ENCODE assay signal across 11 mouse cellular contexts in the genomic region with DNA sequence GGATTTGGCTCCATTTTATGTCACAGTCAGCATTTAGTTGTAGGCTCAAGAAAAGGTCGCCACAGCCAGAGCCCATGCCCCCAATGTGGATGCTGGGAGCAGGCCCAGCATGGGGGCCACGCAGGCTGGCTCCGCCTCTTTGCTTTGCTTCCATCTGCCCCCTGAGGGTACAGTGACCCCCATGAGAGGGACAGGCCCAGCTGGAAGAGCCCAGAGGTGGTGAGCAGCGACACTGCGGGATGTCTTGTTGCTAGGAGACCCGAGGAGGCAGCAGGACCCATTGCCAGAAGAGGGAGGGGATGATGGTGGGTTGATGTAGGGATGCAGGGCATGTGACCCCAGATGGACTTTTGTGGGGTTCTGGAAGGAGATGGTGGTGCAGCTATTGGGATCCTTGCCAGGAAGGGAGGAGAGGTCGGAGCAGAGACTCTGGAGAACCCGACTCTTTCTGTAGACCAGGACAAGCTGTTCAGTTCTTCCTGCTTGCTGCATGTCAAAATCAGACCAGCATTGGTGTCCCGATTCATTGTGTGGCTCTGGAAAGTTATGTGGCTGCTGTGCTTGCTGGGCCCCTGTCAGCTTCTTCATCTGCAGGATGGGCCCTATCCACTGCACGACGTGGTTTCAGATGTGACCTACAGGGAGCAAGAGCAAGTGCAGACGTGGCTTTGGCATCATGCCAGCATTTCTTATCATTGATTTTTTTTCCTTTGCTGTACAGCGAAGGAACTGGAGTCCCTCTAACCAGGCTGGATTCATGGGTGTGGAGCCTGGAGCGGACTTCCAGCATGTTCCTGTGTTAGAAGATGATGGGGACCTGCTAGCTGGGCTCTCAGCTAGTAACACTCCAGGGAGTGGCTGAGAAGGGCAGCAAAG. TPM values are rescaled to one million over a fixed set of nuclear protein-coding genes. Genes with fewer than 3 reads are reported as not detected.
A peak's percentile ranks its signal among the peaks of the same experiment; 100 is the strongest.
DNase-seq lines count a peak whose midpoint lies in the region; ATAC-seq and TF ChIP-seq lines count a peak whose summit lies in the region.
"Had no signal": no experiment of that assay in that cellular context is flagged by ENCODE, and none has a peak within 500 bp of the region (broad histone marks: within the 10 kb centered on the region; RNA-seq: fewer than 3 reads in every experiment).

No protein-coding gene starts in this region.

- H3K36me3 ChIP-seq in kidney, embryonic 15.5 days = no peaks in the 10 kb centered on the region
- H3K36me3 ChIP-seq in stomach, postnatal 0 days (ENCODE audit: control insufficient read depth, insufficient read depth, low read length) = no peaks in the 10 kb centered on the region
- H3K36me3 ChIP-seq: embryonic facial prominence, embryonic 13.5 days; limb, embryonic 13.5 days had no signal

- no peak for TF ChIP-seq EP300 in stomach, postnatal 0 days (optimal IDR thresholded peaks at IDR 0.05)

- no peak for TF ChIP-seq CTCF in cerebellum, adult 2 months (IDR thresholded peaks at IDR 0.05; ENCODE audit: borderline replicate concordance, insufficient read depth, low read depth, low read length)
- no peak for TF ChIP-seq CTCF in stomach, postnatal 0 days (IDR thresholded peaks at IDR 0.05; ENCODE audit: low read depth)

- no peaks in the 10 kb centered on the region for H3K27me3 ChIP-seq in cerebellum, adult 2 months (ENCODE audit: control insufficient read depth, insufficient read depth, low read length)
- no peaks in the 10 kb centered on the region for H3K27me3 ChIP-seq in kidney, embryonic 15.5 days
- no peaks in the 10 kb centered on the region for H3K27me3 ChIP-seq in stomach, postnatal 0 days (ENCODE audit: control insufficient read depth, insufficient read depth, low read length)
- H3K27me3 ChIP-seq: embryonic facial prominence, embryonic 13.5 days; limb, embryonic 13.5 days had no signal

- no peak overlapping the region for H3K4me2 ChIP-seq in kidney, embryonic 15.5 days
- no peak overlapping the region for H3K4me2 ChIP-seq in stomach, postnatal 0 days (replicated peaks; ENCODE audit: low read depth)
- H3K4me2 ChIP-seq: embryonic facial prominence, embryonic 13.5 days; limb, embryonic 13.5 days had no signal

- 48% methylated on average over 14 of the region's 14 CpGs for WGBS in cerebellum, adult 2 months
- WGBS in kidney, embryonic 15.5 days = 46% methylated on average over 14 of the region's 14 CpGs
- WGBS in stomach, postnatal 0 days = 46% methylated on average over 14 of the region's 14 CpGs

- H3K9ac ChIP-seq in kidney, embryonic 15.5 days = no peak overlapping the region
- no peak overlapping the region for H3K9ac ChIP-seq in stomach, postnatal 0 days (ENCODE audit: low read length)
- H3K9ac ChIP-seq: embryonic facial prominence, embryonic 13.5 days; limb, embryonic 13.5 days had no signal

- DNase-seq in cerebellum, adult 2 months = peak; percentile 29 to 37
- DNase-seq in cerebellum, adult 18-20 months = no peak
- DNase-seq in kidney, adult 18-20 months = no peak
- peak; percentile 63 for DNase-seq in retina, postnatal 1 day
- no peak for DNase-seq in retina, embryonic 14.5 days (ENCODE audit: low spot score)
- peak; percentile 76 for DNase-seq in stomach, postnatal 0 days (ENCODE audit: low spot score)
- no peak for DNase-seq in T-cell, adult 2 months (ENCODE audit: low spot score)

- no peak overlapping the region for H3K4me3 ChIP-seq in cerebellum, adult 2 months (replicated peaks; ENCODE audit: insufficient read depth, low read depth, low read length)
- H3K4me3 ChIP-seq in kidney, embryonic 15.5 days (replicated peaks) = no peak overlapping the region
- no peak overlapping the region for H3K4me3 ChIP-seq in stomach, postnatal 0 days (ENCODE audit: low read depth, low read length)
- H3K4me3 ChIP-seq: embryonic facial prominence, embryonic 13.5 days; limb, embryonic 13.5 days had no signal

- no peak for TF ChIP-seq POLR2A in cerebellum, adult 2 months (IDR thresholded peaks at IDR 0.05; ENCODE audit: borderline replicate concordance, insufficient read depth, low read length)

- H3K4me1 ChIP-seq in cerebellum, adult 2 months (ENCODE audit: control insufficient read depth, insufficient read depth, low read length) = peaks cover 18% of the 10 kb centered on the region
- H3K4me1 ChIP-seq in kidney, embryonic 15.5 days = peaks cover 10% of the 10 kb centered on the region
- H3K4me1 ChIP-seq in stomach, postnatal 0 days (replicated peaks; ENCODE audit: control insufficient read depth, insufficient read depth) = no peaks in the 10 kb centered on the region; the same call in 1 of the 2 replicates

- 0 out of 2 replicates have a peak, but pooled peaks have one; percentile 49 for ATAC-seq in kidney, embryonic 15.5 days (replicated peaks; ENCODE audit: low FRiP score)
- peak; percentile 68 for ATAC-seq in stomach, postnatal 0 days (ENCODE audit: low FRiP score, low TSS enrichment)

- no peak overlapping the region for H3K27ac ChIP-seq in cerebellum, adult 2 months (ENCODE audit: insufficient read depth, low read length)
- no peak overlapping the region for H3K27ac ChIP-seq in kidney, embryonic 15.5 days
- no peak overlapping the region for H3K27ac ChIP-seq in stomach, postnatal 0 days (replicated peaks)
- H3K27ac ChIP-seq: embryonic facial prominence, embryonic 13.5 days; kidney, postnatal 0 days; limb, embryonic 13.5 days had no signal

- H3K9me3 ChIP-seq in kidney, embryonic 15.5 days (replicated peaks) = no peaks in the 10 kb centered on the region
- no peaks in the 10 kb centered on the region for H3K9me3 ChIP-seq in stomach, postnatal 0 days (ENCODE audit: control insufficient read depth, low read length)
- H3K9me3 ChIP-seq: embryonic facial prominence, embryonic 13.5 days; limb, embryonic 13.5 days had no signal

RNA-seq across cellular contexts. Expression of a gene that starts 41.7 kb away (rescaled TPM):
- polyA plus RNA-seq in cerebellum, adult 2 months (2012; rRNA removed) = 219 and 223 TPM in 2 replicates
- polyA plus RNA-seq in kidney, embryonic 15.5 days (2015; fragmentation: Nextera tagmentation; extraction: Ambion mirVana) = 2.3 and 2.8 TPM in 2 replicates
- polyA plus RNA-seq in stomach, postnatal 0 days (2015; fragmentation: Nextera tagmentation; extraction: Ambion mirVana) = 1.7 and 1.8 TPM in 2 replicates

Comparison
In these comparisons a context has a peak if more than half of its experiments do, and no peak if none do; other contexts are left out.
1. DNase-seq: peak in cerebellum, adult 2 months (2 of 2), retina, postnatal 1 day (single experiment) and stomach, postnatal 0 days (single experiment); none in cerebellum, adult 18-20 months (0 of 2), kidney, adult 18-20 months (single experiment), retina, embryonic 14.5 days (single experiment) and T-cell, adult 2 months (single experiment).
2. RNA of a gene that starts 41.7 kb away (polyA plus RNA-seq): 219 to 223 TPM in cerebellum, adult 2 months; 2.3 to 2.8 TPM in kidney, embryonic 15.5 days and 1.7 to 1.8 TPM in stomach, postnatal 0 days; every median in the first group is over 10 times any median in the second.